Mouse (Mus musculus) bone marrow, adult 2 months (tissue): ENCODE measurements at regions not wholly inside any gene's neighbourhood (a gene's known extent, or its start where the extent isn't known, plus 50 kb on each side); places are given as distances from the start of the nearest gene placed in this dataset.

Experiments
- CTCF ChIP-seq: fragments of 200-500 bp; IDR thresholded peaks from 2 replicates; pipeline ENCODE4 v1.5.1; 2011; ENCODE audit warnings: low read length, control low read depth; ENCODE audit not compliant: control insufficient read depth, insufficient read depth
- POLR2A ChIP-seq: fragments of 200-500 bp; IDR thresholded peaks from 2 replicates; pipeline ENCODE4 v1.6.1; 2011; ENCODE audit warnings: low read depth, mild to moderate bottlenecking, control low read depth, low read length, borderline replicate concordance; ENCODE audit not compliant: control insufficient read depth

DNA sequence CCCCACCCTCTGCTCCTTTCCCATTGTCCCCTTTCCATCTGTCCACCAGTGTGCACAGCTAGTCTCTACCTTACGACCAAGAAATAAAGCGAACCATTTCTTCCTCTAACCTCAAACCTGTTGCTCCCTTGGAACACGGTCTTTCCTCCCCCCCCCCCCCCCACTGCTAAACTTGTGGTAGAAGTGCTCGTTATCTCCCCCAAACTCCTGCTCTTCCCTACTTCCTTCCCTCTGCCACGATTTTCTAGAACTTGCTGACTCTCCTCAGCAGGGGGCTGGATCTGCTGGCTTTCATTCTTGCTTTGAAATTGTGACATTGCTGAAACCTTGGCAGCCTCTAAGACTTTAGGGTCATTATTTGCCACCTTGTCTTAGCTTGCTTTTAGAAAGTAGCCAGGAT is 83.2 kb upstream of the Rap1b start:
- TF ChIP-seq CTCF (no peak), POLR2A (no peak)
